Mouse (Mus musculus) WW6 (cell line): ENCODE data around the gene Socs7.
A peak's percentile ranks its signal among the peaks of the same experiment; 100 is the strongest.
"Not testable (repeated sequence)": the region's sequence is repeated elsewhere in the genome, so short reads cannot be mapped to it uniquely, and the experiment has no call there.

Experiments
- DNase-seq: peaks from one replicate; pipeline ENCODE4 v3.0.0-alpha.2; 2013; ENCODE audit warnings: low read depth, low spot score

Gene Socs7

DNA sequence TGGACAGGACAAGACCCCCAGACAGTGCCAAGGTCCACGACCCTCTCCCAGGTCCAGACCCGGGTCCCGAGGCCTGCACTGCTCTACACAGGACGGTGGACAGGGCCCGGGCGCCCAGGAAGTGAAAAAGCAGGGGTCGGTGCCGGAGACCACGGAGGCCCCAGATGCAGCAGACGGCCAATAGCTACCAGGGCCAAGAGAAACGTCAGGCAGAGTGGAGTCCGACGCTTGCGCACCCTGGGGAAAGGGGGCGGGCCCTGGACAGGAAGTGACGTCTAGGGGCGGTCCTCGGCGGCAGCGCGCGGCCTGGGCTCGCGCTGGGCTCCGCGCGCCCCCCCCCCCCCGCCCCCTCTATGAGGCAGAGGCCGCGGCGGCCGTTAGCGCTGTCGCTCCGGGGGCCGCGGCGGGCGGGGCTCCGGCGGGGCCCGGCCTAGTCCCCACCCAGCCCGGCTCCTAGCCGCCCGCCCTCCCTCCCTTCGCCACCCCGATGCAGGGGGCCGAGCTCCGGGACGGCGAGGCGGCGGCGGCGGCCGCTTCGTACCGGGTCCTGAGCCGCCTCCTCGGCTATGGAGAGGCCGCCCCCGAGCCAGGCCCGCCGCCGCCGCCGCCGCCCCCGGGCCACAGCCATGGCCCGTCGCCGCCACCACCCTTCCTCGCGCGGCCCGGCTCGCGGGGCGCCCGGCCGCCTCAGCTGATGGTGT is at the start of gene Socs7:
Socs7 (plus strand) TSS at position 604 of the 701 bp plus-strand sequence.
- peak; percentile 70 for DNase-seq

DNA sequence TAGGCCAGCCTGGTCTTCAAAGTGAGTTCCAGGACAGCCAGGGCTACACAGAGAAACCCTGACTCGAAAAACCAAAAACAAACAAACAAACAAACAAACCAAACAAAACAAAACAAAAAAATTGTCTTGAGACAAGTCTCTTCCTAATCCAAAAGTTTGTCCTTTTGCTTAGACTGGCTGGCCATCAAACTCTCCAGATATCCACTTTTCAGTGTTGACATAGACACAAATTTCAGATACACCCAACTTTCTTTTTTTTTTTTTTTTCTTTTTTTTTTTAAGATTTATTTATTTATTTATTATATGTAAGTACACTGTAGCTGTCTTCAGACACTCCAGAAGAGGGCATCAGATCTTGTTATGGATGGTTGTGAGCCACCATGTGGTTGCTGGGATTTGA is 49.5 kb upstream of the Socs7 start:
- DNase-seq = not testable (repeated sequence)

DNA sequence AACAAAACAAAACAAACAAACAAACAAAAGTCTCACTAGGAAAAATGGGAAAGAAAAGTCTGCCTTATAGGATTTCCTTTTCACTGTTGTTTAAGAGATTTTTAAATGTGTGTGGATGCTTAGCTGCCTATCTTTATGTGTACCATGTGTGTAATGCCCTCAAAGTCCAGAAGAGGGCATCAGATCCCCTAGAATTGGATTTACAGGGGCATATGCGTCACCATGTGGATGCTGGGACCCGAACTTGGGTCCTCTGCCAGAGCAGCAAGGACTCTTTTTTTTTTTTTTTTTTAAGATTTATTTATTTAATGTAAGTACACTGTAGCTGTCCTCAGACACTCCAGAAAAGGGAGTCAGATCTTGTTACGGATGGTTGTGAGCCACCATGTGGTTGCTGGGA is 48.2 kb upstream of the Socs7 start:
- DNase-seq = no peak

DNA sequence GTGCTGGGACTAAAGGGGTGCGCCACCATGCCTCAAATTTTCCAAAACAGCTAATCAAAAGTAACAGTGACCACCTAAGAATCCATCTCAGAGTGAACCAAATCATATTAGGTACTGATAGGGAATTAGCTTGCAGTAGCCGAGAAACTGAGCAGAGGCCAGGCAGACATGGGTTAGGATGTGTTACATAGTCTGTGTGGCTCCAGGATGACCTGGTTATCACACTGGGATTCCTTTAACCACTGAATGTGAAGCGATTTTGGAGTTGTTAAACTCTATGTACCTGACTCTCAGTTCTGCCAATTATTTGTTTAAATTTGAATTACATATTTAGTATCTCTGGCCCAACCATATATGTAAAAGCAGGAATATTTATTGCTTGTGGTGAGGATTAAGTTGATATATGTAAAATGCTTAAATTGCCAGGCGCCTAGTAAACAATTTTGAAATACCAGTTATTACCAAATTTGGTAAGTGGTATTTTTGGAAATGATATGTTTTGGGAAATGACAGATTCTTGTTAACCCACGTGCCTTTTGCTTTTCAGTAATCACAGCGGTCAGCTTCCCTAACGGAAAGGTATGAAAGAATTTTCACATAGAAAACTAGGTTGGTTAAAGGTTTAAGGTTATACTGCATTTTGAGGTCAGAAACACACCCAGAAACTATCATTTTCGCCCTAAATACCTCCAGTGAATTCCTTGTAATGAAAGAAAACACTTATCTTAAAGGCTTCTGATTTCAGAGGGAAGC is 47.4 kb upstream of the Socs7 start:
- DNase-seq = no peak

DNA sequence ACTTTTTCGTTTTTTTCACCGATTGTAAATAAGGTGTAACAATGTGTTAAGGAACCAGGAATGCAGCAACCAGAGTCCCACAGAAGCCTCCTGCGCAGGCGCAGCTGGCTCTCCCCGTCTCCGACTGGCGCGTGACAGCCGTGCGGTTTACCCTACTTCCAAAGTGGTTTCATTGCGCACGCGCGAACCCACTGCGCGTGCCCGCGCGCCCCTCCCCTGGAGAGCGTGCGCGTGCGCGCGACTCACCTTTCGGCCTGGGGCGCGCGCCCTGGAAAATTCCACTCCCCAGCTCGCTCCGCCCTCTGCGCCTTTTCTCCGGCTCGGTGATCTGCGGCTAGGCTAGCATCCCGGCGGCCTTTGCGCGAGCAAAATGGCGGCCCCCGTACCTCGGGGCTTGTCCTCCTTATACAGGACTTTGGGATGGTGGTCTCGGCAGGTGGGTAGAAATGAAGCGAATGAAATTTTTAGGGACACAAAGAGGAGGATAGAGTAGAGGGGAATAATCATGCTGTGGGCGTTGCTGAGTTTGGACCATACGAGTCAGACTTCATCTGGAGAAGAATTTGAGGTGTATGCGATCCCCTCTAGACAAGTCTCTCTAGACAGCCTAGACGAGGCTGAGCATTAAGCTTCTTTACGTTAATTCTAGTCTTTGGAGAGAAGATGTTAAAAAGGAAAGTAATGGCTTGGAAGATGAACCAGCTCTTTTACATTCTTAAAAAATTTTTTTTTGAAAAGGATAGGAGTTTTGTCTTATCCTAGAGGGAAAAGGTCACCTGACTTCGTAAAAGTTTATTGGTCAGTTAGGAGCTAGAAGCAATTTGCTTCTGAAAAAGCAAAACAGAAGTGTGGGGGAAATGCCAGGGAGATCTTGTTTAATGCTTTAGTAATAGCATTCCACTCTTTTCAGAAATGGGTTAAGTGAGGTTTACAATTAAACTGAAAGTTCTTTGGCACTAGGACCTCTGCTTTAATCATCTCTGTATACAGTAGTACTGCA is 46.5 kb upstream of the Socs7 start, which contains the start of gene Mrpl45:
Mrpl45 (plus strand) TSS at position 213 of the 1,000 bp plus-strand sequence.
- DNase-seq = peak; percentile 100

DNA sequence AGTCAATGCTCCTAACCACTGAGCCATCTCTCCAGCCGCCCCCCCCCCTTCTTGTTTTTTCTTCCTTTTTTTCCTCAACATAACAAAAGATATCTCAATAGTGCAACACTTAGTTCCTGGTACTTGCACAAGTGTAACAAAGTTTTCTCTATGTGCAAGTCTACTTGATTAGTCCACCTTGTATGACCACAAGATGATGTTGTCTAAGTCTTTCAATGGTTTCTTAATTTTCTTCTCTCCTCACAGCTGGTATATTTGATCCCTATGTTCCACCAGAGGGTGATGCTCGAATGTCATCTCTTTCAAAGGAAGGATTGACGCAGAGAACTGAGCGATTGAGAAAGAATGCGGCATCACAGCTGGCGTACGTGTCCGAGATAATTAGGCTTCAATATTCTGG is 41.2 kb upstream of the Socs7 start:
- DNase-seq = no peak

DNA sequence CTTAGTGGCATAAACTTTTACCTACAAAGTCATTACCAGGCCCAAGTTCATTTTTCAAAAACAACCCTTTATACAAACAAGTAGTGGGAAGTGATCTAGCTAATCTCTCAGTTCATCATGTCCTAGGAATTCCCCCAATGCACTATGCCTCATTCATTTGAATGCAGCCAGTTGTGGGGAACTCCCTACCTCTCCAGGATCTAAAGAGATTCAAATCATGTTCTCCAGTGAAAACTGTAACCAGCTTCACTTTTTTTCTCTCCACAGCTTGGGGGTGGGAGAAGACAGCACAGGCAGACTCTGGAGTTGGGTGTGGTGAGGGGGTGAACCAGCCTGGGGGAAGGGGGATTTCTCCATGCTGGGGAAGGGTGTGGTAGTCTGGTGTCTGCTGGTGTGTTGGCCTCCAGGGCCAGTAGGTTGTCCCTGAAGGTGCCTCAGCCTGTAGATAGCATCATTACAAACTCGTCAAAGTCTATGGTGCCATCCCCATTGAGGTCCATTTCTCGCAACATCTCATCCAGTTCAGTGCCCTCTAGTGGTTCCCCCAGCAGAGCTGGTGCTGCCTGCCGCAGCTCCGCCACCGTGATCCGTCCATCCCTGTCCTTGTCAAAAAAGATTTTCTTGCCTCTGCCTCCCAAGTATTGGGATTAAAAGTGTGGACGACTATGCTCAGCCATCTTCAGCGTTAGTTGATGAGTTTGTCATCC is 40.3 kb upstream of the Socs7 start:
- not testable (repeated sequence) for DNase-seq

DNA sequence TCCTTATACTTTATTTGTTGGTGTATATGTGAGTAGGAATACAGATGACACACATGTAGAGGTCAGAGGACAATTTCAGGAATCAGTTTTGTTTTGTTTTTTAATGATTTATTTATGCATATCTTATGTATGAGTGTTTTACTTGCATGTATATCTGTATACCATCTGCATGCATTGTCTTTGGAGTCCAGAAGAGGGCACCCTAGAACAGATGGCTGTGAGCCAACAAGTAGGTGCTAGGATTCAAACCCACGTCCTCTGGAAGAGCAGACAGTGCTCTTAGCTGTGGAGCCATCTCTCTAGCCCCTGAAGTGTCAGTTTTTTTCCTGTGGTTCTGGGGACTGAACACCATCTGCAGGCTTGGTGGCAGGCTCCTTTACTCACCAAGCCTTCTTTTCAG is 37.1 kb upstream of the Socs7 start:
- DNase-seq = no peak

DNA sequence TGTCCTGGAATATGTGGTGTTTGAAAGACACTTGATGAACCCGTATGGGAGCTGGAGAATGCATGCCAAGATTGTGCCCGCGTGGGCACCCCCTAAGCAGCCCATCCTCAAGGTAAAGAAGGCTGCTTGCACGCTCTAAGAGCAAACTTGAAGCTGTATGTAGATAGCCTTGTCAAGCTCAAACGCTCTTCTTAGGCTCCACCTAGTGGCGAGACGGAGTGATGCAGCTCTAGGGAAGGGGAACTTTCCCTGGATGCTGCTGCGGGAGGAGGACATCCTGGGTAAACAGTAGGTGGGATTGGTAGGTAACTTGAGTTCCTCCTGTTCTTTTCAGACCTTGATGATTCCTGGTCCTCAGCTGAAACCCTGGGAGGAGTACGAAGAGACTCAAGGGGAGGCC is 34.2 kb upstream of the Socs7 start:
- no peak for DNase-seq

DNA sequence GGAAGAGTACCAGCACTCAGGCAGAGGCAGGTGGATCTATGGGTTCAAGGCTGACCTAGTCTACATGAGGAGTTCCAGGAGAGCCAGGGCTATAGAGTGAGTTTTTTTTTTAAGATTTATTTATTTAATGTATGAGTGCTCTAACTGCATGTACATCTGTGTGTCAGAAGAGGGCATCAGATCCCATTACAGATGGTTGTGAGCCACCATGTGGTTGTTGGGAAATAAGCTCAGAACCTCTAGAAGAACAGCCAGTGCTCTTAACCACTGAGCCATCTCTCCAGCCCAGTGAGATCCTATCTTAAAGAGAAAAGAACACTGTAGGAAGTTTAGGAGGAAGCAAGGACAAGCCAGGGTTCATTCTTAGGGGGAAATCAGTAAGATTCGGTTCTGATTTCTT is 32.0 kb upstream of the Socs7 start:
- no peak for DNase-seq

DNA sequence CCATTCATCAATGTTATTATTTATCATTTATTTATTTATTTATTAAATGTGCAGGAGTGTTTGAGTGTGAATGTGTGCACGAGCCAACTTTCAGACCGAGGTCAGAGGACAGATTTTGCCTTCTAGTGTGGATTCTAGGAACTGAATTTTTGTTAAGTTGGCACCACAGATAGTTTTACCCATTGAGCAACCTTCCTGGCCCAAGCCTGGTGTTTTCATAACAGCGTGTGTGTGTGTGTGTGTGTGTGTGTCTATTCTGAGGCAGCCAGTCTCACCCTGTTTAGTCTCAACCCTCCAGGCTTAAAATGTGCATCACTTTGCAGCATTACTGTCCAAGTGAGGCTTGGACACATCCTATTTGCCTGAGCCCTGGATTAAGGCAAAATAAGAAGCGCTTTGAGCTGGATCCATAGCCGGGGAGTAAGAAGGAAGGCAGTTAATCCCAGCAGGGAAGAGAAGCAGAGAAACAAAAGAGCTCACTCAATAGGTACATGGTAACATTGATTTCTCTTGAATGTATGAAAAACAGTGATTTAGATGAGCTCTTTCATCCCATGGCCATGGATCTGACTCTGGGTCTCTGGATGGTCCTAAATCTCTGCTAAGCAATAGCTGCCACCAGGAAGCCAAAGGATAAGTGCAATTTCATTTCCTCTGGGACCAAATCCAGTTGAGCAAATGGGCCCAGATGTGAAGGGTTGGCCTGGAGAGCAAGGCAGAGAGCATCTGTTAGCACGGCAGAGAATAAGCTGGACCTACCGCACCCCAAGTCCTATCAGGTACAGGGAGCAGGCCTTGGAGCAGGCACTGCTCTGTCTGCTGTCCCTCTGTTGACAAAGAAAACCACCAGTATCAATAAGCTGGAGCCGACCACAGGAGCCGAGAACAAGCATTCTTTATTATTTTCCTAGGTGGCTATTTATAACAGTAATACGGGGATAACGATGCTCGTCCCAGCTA is 30.8 kb upstream of the Socs7 start:
- DNase-seq = no peak

DNA sequence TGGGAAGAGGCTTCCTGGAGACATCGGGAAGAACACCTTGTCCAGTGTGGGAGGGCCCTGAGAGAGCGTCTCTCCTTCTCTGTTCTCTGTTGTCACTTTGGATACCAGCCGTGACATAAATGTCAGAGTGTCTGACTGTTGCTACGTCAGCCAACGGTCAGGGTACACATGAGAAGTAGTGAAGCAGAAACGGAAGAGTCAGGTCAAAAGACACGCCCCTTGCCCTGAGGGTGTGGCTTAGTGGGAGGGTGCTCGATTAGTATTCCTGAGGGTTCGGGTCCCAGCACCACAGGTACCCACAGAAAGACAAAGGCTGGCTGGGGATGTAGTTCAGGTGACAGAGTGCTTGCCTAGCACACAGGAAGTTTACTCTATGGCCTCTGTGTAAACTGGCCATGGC is 29.3 kb upstream of the Socs7 start:
- no peak for DNase-seq

DNA sequence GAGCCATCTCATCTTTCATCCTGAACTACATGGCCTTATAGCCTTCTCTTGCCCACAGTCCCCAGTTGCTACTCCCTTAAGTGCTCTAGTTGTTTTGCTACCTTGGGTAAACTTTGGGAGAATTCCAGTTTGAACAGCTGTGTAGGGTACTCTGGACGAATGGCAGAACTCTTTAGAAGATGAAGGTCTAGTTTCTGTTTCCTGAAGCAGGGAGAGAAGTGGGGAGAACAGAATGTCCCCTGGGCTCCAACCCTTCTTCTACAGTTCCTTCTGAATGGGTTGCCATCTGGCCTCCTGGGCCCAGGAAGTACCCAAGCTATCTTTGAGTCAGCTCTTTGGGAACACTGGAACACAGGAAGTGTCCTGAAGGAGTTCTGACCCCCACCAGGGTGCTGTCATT is 28.5 kb upstream of the Socs7 start:
- no peak for DNase-seq

DNA sequence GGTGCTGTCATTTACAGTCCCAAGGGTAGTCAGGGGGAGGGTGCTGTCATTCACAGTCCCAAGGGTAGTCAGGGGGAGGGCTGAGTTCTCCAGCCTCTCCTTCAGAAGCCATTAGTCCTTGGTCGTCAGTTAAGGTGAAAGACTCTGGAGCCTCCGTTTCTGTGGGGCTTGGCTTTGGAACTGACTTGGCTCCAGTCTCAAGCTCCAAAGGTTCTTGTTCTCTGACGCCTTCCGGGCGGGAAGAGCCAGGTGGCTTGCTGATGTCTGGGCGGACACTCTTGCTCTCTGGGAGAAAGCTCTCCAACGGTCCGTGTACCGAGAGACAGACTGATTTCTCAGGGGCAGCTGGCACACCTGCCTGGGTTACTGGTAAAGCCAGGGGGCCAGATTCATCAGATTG is 28.0 kb upstream of the Socs7 start:
- no peak for DNase-seq

DNA sequence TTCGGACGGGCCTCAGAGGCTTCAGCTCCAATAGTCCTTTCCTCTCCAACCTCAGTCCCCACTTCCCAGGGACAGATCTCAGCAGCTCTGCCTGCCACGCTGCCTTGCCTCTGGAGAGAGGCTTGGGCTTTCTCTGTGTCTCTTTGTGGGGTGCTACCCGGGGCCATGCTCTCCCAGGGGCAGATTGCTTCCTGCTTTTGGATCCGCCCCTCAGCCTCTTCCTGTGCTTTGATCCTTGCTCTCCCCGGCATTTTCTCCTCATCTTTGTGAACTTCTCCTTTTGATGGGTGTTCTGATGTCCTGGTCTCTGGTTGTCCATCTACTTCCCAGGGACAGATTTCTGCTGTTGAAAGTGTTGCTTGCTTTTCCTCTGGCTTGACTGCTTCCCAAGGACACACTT is 26.1 kb upstream of the Socs7 start:
- no peak for DNase-seq

DNA sequence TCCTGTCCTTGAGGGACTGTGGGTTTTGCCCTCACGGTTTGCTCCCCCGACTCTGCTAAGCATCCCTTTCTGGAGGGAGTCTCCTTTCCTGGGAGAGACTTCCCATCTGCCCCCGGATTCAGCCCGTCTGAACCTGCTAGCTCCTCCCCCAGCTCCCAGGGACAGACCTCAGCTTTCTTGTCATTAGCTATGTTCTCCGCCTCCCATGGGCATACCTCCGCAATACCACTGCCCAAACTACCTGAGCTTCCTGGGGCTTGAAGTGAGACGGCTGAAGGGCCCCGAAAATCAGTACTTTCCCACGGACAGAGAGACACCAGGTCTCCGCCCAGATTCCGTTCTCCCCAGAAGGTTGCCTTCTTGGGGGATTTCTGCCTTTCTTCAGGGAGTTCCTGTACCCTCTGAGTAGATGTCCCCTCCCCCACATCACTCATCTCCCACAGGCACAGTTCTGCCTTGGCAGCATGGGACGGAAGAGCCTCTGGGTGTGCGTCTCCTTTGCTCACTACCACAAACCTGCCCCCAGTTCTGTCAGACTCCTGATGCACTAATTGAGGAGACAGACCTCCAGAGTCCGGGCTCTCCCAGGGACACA is 25.5 kb upstream of the Socs7 start:
- DNase-seq = no peak

DNA sequence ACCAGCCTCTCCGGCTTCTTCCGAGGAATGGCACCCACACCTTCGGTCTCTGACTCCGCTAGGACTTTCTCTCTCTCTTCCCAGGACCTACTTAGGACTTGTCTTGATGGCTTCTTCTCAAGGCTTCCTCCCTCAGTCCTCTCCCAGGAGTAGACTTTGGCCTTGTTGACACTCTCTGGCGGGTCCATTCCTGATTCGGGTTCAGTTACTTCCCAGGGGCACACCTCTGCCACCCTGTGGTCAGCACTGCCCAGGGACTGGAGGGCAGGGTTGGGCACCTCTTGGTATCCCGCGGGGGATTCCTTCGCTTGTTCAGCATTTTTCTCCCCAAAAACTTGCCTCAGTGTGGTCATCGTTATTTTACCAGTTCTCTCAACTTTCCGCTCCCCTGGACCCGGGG is 25.0 kb upstream of the Socs7 start:
- no peak for DNase-seq

DNA sequence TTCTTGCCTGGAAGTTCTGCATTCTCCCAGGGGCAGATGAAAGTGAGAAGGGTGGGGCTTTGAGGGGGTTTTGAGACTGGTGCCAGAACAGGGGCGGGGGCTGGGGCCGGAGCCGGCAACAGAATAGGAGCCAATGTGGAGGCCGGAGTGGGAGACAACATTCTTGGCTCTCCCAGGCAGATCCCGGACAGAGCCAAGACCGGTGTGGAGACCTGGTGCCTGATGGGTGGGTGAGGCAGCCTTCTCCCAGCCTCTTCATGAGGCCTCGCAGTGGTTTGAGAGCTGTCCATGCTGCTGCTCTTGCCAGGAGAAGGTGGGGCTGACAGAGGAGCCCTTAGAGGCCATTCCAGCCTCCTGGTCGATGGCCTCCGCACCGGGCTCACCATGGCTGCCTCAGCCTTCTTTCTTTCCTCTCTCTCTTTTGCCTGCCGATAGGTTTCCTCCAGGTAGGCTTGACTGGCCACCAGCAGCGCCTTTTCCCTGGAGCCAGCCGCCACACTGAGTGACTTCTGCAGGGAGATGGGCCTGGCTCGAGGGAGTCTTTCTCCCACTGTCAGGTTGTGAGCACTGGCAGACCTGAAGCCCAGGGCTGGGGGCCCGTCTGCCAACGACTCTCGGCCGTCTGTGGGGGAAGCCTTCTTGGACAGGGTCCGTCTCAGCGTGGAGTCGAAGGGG is 23.9 kb upstream of the Socs7 start:
- no peak for DNase-seq

DNA sequence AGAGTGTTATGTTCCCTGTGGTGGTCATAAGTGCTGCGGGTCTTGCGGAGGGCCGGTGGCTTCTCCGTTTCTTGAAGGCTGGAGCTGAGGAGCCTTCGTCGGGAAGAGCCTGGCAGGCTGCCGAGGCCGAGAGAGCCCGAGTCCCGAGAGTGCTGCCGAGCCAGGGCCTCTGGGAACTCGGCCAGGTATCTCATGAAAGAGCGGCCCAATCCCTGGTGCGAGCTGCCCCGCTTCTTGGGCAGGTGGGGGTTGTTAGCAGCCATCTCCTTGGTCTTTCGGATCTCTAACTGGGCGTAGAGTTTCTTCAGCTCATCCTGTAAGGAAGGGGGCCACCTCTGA is 23.4 kb upstream of the Socs7 start:
- no peak for DNase-seq
